In the genomic region with DNA sequence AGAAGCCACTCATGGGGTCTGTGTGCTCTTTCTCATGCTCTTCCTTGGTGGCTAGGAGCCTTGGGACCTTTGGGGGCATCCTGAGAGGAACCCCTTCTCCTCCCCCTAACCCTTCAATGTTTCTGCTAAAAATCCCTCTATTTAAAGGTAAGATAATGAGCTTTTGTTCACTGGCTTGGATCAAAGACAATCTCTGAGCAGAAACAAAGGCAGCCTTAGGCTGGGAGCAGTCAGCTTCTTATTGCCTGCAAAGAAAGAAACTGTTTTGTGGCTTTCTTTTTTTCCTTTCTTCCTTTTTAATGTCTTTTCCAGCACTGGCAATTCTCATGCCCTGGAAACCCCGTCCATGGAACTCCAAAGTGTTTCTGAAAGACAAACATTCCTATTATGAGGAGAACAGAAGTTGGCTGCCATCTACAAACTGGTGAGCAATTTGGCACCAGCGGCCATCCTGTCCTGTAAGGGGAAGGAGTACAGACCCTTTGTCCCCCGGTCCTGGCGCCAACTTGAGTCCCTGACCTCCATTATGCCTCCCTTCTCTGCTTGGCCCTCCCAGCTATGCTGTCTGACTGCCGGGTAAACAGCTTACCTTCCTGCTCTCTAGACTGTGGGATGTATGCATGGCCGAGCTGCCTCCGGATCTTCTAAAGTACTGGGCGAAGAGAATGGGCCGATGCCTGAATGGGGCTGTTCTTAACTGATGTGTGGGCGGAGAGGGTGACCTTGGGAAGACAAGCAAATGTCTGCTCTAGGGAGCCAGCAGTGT, we compare ENCODE assay signal across 10 mouse cellular contexts. TPM values are rescaled to one million over a fixed set of nuclear protein-coding genes. Genes with fewer than 3 reads are reported as not detected.
DNase-seq lines count a peak whose midpoint lies in the region; ATAC-seq lines count a peak whose summit lies in the region.
"Had no signal": no experiment of that assay in that cellular context is flagged by ENCODE, and none has a peak within 500 bp of the region (broad histone marks: within the 10 kb centered on the region; RNA-seq: fewer than 3 reads in every experiment).

No protein-coding gene starts in this region.

- peak overlapping the region; percentile 4; the same call in 1 of the 2 replicates for H3K9ac ChIP-seq in neural tube, embryonic 11.5 days (ENCODE audit: low read length)
- H3K9ac ChIP-seq in forebrain, embryonic 16.5 days (replicated peaks; ENCODE audit: low read depth, low read length), result no peak overlapping the region
- no peak overlapping the region for H3K9ac ChIP-seq in neural tube, embryonic 15.5 days (replicated peaks)
- H3K9ac ChIP-seq: limb, embryonic 12.5 days had no signal

- no peak for ATAC-seq in neural tube, embryonic 11.5 days (ENCODE audit: insufficient read depth, low FRiP score, low TSS enrichment)
- peak; percentile 92 for ATAC-seq in forebrain, embryonic 16.5 days
- ATAC-seq in neural tube, embryonic 15.5 days (ENCODE audit: low FRiP score), result peak; percentile 91

- H3K9me3 ChIP-seq in neural tube, embryonic 11.5 days (ENCODE audit: control insufficient read depth, low read length), result no peaks in the 10 kb centered on the region
- H3K9me3 ChIP-seq in forebrain, embryonic 16.5 days (ENCODE audit: control insufficient read depth, low read length), result no peaks in the 10 kb centered on the region
- H3K9me3 ChIP-seq in neural tube, embryonic 15.5 days (replicated peaks), result no peaks in the 10 kb centered on the region
- H3K9me3 ChIP-seq: limb, embryonic 12.5 days had no signal

- peaks cover 25% of the 10 kb centered on the region for H3K4me1 ChIP-seq in neural tube, embryonic 11.5 days (ENCODE audit: control insufficient read depth, insufficient read depth, low read length)
- peaks cover 18% of the 10 kb centered on the region for H3K4me1 ChIP-seq in forebrain, embryonic 16.5 days (replicated peaks; ENCODE audit: control insufficient read depth, insufficient read depth, low read length)
- no peaks in the 10 kb centered on the region for H3K4me1 ChIP-seq in neural tube, embryonic 15.5 days
- H3K4me1 ChIP-seq: limb, embryonic 12.5 days had no signal

- no peaks in the 10 kb centered on the region for H3K36me3 ChIP-seq in neural tube, embryonic 11.5 days (ENCODE audit: control insufficient read depth, insufficient read depth, low read length)
- H3K36me3 ChIP-seq in forebrain, embryonic 16.5 days (ENCODE audit: control insufficient read depth, insufficient read depth), result no peaks in the 10 kb centered on the region
- H3K36me3 ChIP-seq in neural tube, embryonic 15.5 days, result no peaks in the 10 kb centered on the region
- H3K36me3 ChIP-seq: limb, embryonic 12.5 days had no signal

- WGBS in neural tube, embryonic 11.5 days, result 37% methylated on average over 10 of the region's 10 CpGs
- WGBS in forebrain, embryonic 16.5 days, result 10% methylated on average over 10 of the region's 10 CpGs
- WGBS in neural tube, embryonic 15.5 days, result 19% methylated on average over 10 of the region's 10 CpGs

- DNase-seq in neural tube, embryonic 11.5 days (ENCODE audit: low spot score), result peak; percentile 39
- no peak for DNase-seq in neural tube, embryonic 10.5 days (ENCODE audit: extremely low spot score, low spot score)
- peak; percentile 9 to 32 for DNase-seq in left cerebral cortex, adult 18-20 months (ENCODE audit: low spot score in 2 of 2)
- DNase-seq in kidney, postnatal 14 days, result no peak
- DNase-seq in thymus, postnatal 10 days (ENCODE audit: low spot score in 2 of 2), result no peak
- no peak for DNase-seq in urinary bladder, postnatal 10 days (ENCODE audit: low spot score)

- peak overlapping the region; percentile 67 for H3K27ac ChIP-seq in neural tube, embryonic 11.5 days (ENCODE audit: low read depth, low read length)
- peak overlapping the region; percentile 60 for H3K27ac ChIP-seq in forebrain, embryonic 16.5 days (ENCODE audit: low read length)
- peak overlapping the region; percentile 76 for H3K27ac ChIP-seq in neural tube, embryonic 15.5 days (replicated peaks)
- H3K27ac ChIP-seq: limb, embryonic 12.5 days had no signal

- H3K4me2 ChIP-seq in neural tube, embryonic 11.5 days (ENCODE audit: low read depth), result no peak overlapping the region
- H3K4me2 ChIP-seq in forebrain, embryonic 16.5 days (ENCODE audit: low read length), result no peak overlapping the region
- H3K4me2 ChIP-seq in neural tube, embryonic 15.5 days, result no peak overlapping the region
- H3K4me2 ChIP-seq: limb, embryonic 12.5 days had no signal

- no peak overlapping the region for H3K4me3 ChIP-seq in neural tube, embryonic 11.5 days (ENCODE audit: low read depth, low read length)
- no peak overlapping the region for H3K4me3 ChIP-seq in forebrain, embryonic 16.5 days (replicated peaks; ENCODE audit: low read length)
- H3K4me3 ChIP-seq in neural tube, embryonic 15.5 days (replicated peaks), result no peak overlapping the region
- H3K4me3 ChIP-seq: limb, embryonic 12.5 days had no signal

- no peaks in the 10 kb centered on the region for H3K27me3 ChIP-seq in neural tube, embryonic 11.5 days (ENCODE audit: control insufficient read depth, insufficient read depth, low read length)
- no peaks in the 10 kb centered on the region for H3K27me3 ChIP-seq in forebrain, embryonic 16.5 days (replicated peaks; ENCODE audit: control insufficient read depth, insufficient read depth, low read length)
- H3K27me3 ChIP-seq in neural tube, embryonic 15.5 days (replicated peaks), result no peaks in the 10 kb centered on the region
- H3K27me3 ChIP-seq: limb, embryonic 12.5 days had no signal

RNA-seq across cellular contexts. Expression of gene Pabpc6, which starts 56.4 kb away (rescaled TPM):
- not detected in 2 replicates for polyA plus RNA-seq in neural tube, embryonic 11.5 days (2014; fragmentation: Nextera tagmentation; extraction: Ambion mirVana)
- polyA plus RNA-seq in forebrain, embryonic 16.5 days (2015; fragmentation: Nextera tagmentation; extraction: Ambion mirVana), result not detected in 2 replicates
- not detected for total RNA-seq in left cerebral cortex, adult 18-20 months (2021)
- polyA plus RNA-seq in neural tube, embryonic 15.5 days (2015; fragmentation: Nextera tagmentation; extraction: Ambion mirVana), result not detected in 2 replicates
- total RNA-seq: MEL had no signal
- polyA plus RNA-seq: limb, embryonic 12.5 days had no signal

Comparison
In these comparisons a context has a peak if more than half of its experiments do, and no peak if none do; other contexts are left out.
1. DNase-seq: peak in neural tube, embryonic 11.5 days (single experiment) and left cerebral cortex, adult 18-20 months (2 of 2); none in neural tube, embryonic 10.5 days (single experiment), kidney, postnatal 14 days (single experiment), thymus, postnatal 10 days (0 of 2) and urinary bladder, postnatal 10 days (single experiment).
2. Peak in every context shown above with its lines, with median percentiles within 50 percentile points of each other: H3K27ac ChIP-seq.